Mouse (Mus musculus) intestine, embryonic 14.5 days (tissue): Measurements from ENCODE around the gene Olfr648. TPM values are rescaled to one million over a fixed set of nuclear protein-coding genes. Genes with fewer than 3 reads are reported as not detected.

Source experiments
- ATAC-seq: fragments of 200-750 bp; cut with Nextera tagmentation; replicated peaks from 2 replicates; pipeline ENCODE4 v1.8.0; 2017; ENCODE audit warnings: low read depth, moderate number of reproducible peaks, moderate TSS enrichment, moderate library complexity; ENCODE audit not compliant: low FRiP score, low TSS enrichment
- DNase-seq: peaks from one replicate; pipeline ENCODE4 v3.0.0-alpha.2; 2018; ENCODE audit warnings: low spot score
- H3K27ac ChIP-seq: fragments of 300-500 bp; sonication (generic); 2 replicates; pipeline ENCODE4 v1.5.1; 2014; ENCODE audit warnings: low read depth, mild to moderate bottlenecking, control low read depth
- H3K27me3 ChIP-seq: fragments of 300-500 bp; sonication (generic); replicated peaks from 2 replicates; pipeline ENCODE4 v1.6.1; 2014; ENCODE audit warnings: low read length, control low read depth; ENCODE audit not compliant: control insufficient read depth, insufficient read depth
- H3K36me3 ChIP-seq: fragments of 300-500 bp; sonication (generic); 2 replicates; pipeline ENCODE4 v1.6.1; 2014; ENCODE audit warnings: low read length, control low read depth; ENCODE audit not compliant: control insufficient read depth, insufficient read depth
- H3K4me1 ChIP-seq: fragments of 300-500 bp; sonication (generic); replicated peaks from 2 replicates; pipeline ENCODE4 v1.6.1; 2014; ENCODE audit warnings: low read length, control low read depth, mixed read lengths; ENCODE audit not compliant: control insufficient read depth, insufficient read depth
- H3K4me2 ChIP-seq: fragments of 300-500 bp; sonication (generic); 2 replicates; pipeline ENCODE4 v1.6.1; 2014; ENCODE audit warnings: low read length
- H3K4me3 ChIP-seq: fragments of 300-500 bp; sonication (generic); 2 replicates; pipeline ENCODE4 v1.5.1; 2014; ENCODE audit warnings: low read depth, low read length, control low read depth, mixed read lengths
- H3K9ac ChIP-seq: fragments of 300-500 bp; sonication (generic); 2 replicates; pipeline ENCODE4 v1.6.1; 2014; ENCODE audit warnings: mild to moderate bottlenecking, low read length
- H3K9me3 ChIP-seq: fragments of 300-500 bp; sonication (generic); 2 replicates; pipeline ENCODE4 v1.6.1; 2016; ENCODE audit warnings: low read length, control low read depth; ENCODE audit not compliant: control insufficient read depth
- WGBS: fragments of 180-500 bp; shearing (Covaris S2); extraction: QIAGEN DNeasy Blood & Tissue Kit; methylation state at CpG from one replicate; pipeline ENCODE4 v1.1.7; 2014; 5-methylcytosine and 5-hydroxymethylcytosine counted together
- polyA plus RNA-seq: library from polyadenylated mRNA; unstranded; fragments of >200 nt; fragmentation: Nextera tagmentation; extraction: Ambion mirVana; gene quantifications from 2 replicates; pipeline ENCODE4 v1.2.1, GENCODE M21; 2014

Olfr648 gene
- polyA plus RNA-seq: 0.32 and 0.36 TPM in 2 replicates

DNA sequence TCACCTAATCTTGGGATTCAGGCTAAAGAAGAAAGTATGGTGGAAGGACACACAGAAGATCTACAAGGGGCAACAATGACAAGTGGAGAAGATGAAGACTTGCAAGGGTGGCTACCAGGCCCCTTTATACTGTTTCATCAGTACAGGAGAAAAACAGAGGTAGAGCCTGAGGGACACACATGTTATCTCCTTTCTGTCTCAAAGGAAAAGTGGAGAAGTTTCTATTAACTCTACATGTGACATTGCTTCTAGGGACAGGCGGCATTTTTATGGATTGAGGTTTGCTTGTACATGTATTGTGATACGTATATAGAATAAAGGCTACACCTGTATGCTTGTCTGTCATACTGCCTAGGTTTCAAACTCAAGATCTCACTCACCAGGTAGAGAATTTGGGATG is at the start of gene Olfr648:
Olfr648 (minus strand) TSS at position 101 of the 400 bp plus-strand sequence.
- H3K27ac ChIP-seq: no peak within 1 kb of the TSS
- H3K4me3 ChIP-seq: no peak within 1 kb of the TSS
- H3K4me2 ChIP-seq: no peak within 1 kb of the TSS
- no peaks in the 10 kb centered on the region for H3K9me3 ChIP-seq
- H3K4me1 ChIP-seq: no peaks in the 10 kb centered on the region
- H3K36me3 ChIP-seq: no peaks in the 10 kb centered on the region
- no peak within 1 kb of the TSS for H3K9ac ChIP-seq
- H3K27me3 ChIP-seq: no peaks in the 10 kb centered on the region
- ATAC-seq (no peak), DNase-seq (no peak)
- 85% methylated on average over 2 of the region's 2 CpGs for WGBS

DNA sequence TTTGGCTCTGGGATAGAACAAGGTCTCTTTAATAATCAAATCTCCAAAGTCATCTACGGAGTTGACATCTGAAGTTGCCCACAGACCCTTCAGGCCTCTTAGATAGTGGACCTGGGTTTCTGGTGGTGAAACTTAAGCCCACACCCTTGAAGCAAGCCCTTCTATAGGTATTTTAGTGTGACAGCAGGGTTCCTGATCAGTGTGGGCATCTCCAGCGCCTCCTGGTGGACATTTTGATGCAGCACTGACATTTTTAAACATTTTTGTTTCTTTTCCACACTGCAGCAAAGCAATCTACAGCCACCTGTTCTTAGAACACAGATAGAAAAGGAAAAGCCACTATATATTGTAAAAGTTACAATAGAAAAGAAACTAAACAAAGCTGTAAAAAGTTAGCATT is 48.0 kb upstream of the Olfr648 start:
- H3K9ac ChIP-seq: no peak overlapping the region
- WGBS: 28% methylated on average over 2 of the region's 2 CpGs
- no peak overlapping the region for H3K27ac ChIP-seq
- H3K4me2 ChIP-seq: no peak overlapping the region
- peak; percentile 51 for DNase-seq
- no peak overlapping the region for H3K4me3 ChIP-seq
- no peaks in the 10 kb centered on the region for H3K36me3 ChIP-seq
- H3K4me1 ChIP-seq: no peaks in the 10 kb centered on the region
- ATAC-seq: no peak
- no peaks in the 10 kb centered on the region for H3K9me3 ChIP-seq
- H3K27me3 ChIP-seq: no peaks in the 10 kb centered on the region

DNA sequence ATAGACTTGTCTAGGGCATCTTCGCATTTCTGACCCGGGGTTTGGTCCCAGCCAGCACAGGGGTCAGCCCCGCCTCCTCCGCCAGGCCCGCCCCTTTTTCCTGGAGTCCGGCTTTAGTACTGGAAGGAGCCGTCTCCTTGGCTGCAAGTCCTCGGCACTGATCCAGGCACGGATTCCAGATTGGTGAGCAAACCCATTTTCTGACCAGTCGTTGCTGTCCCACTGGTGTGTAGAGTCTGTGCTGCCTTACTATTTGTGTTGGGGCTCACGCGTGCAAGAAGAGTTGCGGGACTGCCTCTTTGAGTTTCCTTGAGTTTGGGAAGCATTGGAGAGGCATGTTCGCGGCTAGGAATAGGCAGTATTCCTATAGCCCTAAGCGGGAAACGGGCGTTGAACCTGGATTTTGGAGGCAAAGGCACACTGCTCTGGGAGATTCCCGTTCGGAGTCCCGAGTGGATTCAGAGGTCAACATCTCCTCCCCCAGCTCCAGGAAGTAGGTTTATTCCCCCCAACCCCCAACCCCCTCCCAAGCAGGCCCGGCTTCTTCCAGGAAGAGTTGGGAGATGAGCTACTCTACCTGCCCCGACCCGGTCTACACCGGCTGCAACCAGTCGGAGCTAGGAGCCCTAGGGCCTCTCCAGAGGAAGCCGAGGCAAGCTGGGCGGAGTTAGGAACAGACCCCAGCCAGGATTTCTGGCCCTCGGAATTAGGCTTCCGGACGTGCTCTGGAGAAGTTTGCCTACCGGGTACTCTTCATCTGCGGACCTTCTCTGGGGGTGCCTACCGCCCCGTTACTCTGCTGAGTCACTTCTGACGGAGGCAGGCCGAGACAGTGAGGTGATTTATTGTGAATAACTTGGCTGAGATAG is 35.7 kb upstream of the Olfr648 start, which contains the start of gene Trim6:
Trim6 (plus strand) TSS at position 93 of the 869 bp plus-strand sequence.
- ATAC-seq: peak; percentile 79
- Histone ChIP-seq H3K4me1 (no peaks in the 10 kb centered on the region), H3K27ac (no peak within 1 kb of the TSS), H3K4me3 (peak within 1 kb of the TSS; percentile 37), H3K9me3 (no peaks in the 10 kb centered on the region), H3K4me2 (peak within 1 kb of the TSS; percentile 56), H3K9ac (peak within 1 kb of the TSS; percentile 38), H3K27me3 (no peaks in the 10 kb centered on the region), H3K36me3 (no peaks in the 10 kb centered on the region)
- 3% methylated on average over 37 of the region's 37 CpGs for WGBS
- DNase-seq: peak; percentile 73

DNA sequence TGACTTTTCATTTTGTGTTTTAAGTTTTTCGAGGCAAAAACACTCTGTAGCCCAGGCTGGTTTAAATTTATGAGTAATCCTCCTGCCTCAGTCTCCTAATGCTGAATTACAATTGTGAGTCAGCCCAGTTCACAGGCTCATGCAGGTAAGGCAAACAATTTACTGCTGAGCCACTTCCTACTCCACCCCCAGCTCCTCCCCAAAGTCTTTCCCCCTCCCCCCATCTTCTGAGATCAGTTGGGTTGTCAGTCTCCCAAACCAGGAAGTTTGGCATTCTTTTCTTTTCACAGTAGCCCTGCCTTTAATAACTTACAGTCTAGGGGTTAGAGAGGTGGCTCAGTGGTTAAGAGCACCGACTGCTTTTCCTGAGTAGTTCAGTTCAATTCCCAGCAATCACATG is 34.7 kb upstream of the Olfr648 start:
- Histone ChIP-seq H3K27me3 (no peaks in the 10 kb centered on the region), H3K9ac (no peak overlapping the region), H3K4me3 (no peak overlapping the region), H3K27ac (no peak overlapping the region), H3K36me3 (no peaks in the 10 kb centered on the region), H3K4me2 (no peak overlapping the region), H3K9me3 (no peaks in the 10 kb centered on the region), H3K4me1 (no peaks in the 10 kb centered on the region)
- ATAC-seq (no peak), DNase-seq (no peak)
- WGBS: 79% methylated on average over 2 of the region's 2 CpGs

DNA sequence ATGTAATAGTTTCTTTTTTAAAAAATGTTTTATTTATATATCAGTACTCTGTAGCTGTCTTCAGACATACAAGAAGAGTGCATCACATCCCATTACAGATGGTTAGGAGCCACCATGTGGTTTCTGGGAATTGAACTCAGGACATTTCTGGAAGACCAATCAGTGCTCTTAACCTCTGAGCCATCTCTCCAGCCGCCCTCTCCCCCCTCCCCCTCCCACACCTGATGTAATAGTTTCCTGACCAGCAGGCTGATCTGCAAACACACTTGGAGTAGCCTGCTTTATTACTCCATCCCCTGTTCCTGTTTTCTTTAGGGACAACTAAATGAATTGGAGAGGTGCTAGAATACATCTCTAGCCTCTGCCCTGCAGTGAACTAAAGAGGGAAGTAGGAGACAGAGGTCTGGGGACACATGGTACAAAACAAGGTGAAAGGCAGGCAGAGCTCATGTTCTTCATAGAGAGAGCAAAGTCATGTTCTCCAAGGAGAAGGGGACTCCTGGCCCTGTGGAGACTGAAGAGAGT is 32.9 kb upstream of the Olfr648 start:
- Histone ChIP-seq H3K9me3 (no peaks in the 10 kb centered on the region), H3K36me3 (no peaks in the 10 kb centered on the region), H3K27me3 (no peaks in the 10 kb centered on the region), H3K4me2 (no peak overlapping the region), H3K27ac (no peak overlapping the region), H3K4me3 (no peak overlapping the region), H3K9ac (no peak overlapping the region), H3K4me1 (no peaks in the 10 kb centered on the region)
- ATAC-seq (no peak), DNase-seq (no peak)
- WGBS: 43% methylated on average over 1 of the region's 1 CpGs

DNA sequence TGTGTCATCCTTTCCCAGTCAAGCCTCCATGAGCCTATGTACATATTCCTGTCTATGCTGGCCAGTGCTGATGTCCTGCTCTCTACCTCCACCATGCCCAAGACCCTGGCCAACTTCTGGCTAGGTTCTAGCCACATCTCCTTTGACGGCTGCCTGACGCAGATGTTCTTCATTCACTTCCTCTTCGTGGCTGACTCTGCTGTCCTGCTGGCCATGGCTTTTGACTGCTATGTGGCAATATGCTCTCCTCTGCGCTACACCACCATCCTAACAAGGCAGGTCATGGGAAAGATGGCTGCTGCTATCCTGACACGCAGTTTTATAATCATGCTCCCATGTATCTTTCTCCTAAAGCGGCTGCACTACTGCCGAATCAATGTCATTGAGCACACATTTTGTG is 23.0 kb upstream of the Olfr648 start:
- H3K9me3 ChIP-seq: no peaks in the 10 kb centered on the region
- no peak overlapping the region for H3K9ac ChIP-seq
- no peak overlapping the region for H3K27ac ChIP-seq
- H3K36me3 ChIP-seq: no peaks in the 10 kb centered on the region
- peak; percentile 36 for DNase-seq
- H3K4me3 ChIP-seq: no peak overlapping the region
- H3K27me3 ChIP-seq: no peaks in the 10 kb centered on the region
- H3K4me1 ChIP-seq: no peaks in the 10 kb centered on the region
- ATAC-seq: no peak
- WGBS: 93% methylated on average over 7 of the region's 7 CpGs
- H3K4me2 ChIP-seq: no peak overlapping the region

DNA sequence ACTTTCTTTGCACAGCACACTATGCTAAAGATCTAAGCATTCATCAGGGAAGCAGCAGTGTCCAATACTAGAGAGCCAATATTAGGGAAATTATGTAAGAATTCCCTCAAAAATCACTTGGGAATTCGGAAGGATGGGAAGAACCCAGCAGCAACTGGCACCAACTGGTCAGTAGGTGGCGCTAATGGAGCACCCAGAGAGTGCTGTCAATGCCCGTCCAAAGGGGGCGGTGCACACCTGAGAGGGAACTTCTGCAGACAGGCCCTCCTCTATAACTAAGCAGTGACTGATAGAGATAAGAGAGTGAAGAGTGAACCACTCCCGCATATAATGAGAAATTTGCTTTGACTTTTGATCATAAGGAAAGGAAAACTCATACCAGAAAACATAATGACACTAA is 16.6 kb upstream of the Olfr648 start:
- DNase-seq (peak; percentile 74), ATAC-seq (peak; percentile 72)
- Histone ChIP-seq H3K9me3 (no peaks in the 10 kb centered on the region), H3K4me3 (no peak overlapping the region), H3K27ac (no peak overlapping the region), H3K4me2 (no peak overlapping the region), H3K36me3 (no peaks in the 10 kb centered on the region), H3K4me1 (no peaks in the 10 kb centered on the region), H3K9ac (no peak overlapping the region), H3K27me3 (no peaks in the 10 kb centered on the region)
- 8% methylated on average over 5 of the region's 5 CpGs for WGBS

DNA sequence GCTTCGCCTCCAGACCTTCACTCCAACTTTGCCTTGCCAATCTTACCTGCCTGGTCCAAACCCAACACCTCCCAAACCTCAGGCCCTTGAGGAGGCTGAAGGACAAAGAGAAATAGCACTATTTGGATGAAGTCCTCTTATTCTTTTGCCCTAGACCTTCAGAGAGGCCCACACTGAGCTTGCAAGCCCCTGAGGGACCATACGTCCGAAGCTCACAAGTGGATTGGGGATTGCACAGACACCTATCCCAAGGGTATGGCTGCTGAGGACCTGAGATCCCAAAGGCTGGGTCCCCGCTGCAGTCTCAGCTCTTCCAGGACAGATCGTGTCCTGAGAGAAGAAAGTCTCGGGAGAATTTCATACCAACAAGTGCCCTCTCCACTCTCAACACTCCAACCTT is 12.7 kb upstream of the Olfr648 start, which contains the start of gene Olfr649:
Olfr649 (minus strand) TSS at position 101 of the 400 bp plus-strand sequence.
- Histone ChIP-seq H3K4me2 (no peak within 1 kb of the TSS), H3K9me3 (no peaks in the 10 kb centered on the region), H3K27me3 (no peaks in the 10 kb centered on the region), H3K4me1 (no peaks in the 10 kb centered on the region), H3K9ac (no peak within 1 kb of the TSS), H3K4me3 (no peak within 1 kb of the TSS), H3K27ac (no peak within 1 kb of the TSS), H3K36me3 (no peaks in the 10 kb centered on the region)
- ATAC-seq (no peak), DNase-seq (no peak)
- 86% methylated on average over 6 of the region's 6 CpGs for WGBS
